Mouse (Mus musculus) heart, postnatal 0 days (tissue): ENCODE measurements at regions not wholly inside any gene's neighbourhood (a gene's known extent, or its start where the extent isn't known, plus 50 kb on each side); places are given as distances from the start of the nearest gene placed in this dataset.

Source experiments
- ATAC-seq: fragments of 200-750 bp; cut with Nextera tagmentation; 2 replicates; pipeline ENCODE4 v1.8.0; 2017; ENCODE audit warnings: low read depth, moderate number of reproducible peaks, moderate library complexity; ENCODE audit not compliant: insufficient read depth
- DNase-seq: peaks from one replicate; pipeline ENCODE4 v3.0.0-alpha.2; 2016; ENCODE audit warnings: low spot score
- H3K27ac ChIP-seq: fragments of 300-500 bp; sonication (generic); 2 replicates; pipeline ENCODE4 v1.5.1; 2014; ENCODE audit warnings: low read depth, mild to moderate bottlenecking
- H3K27me3 ChIP-seq: fragments of 300-500 bp; sonication (generic); 2 replicates; pipeline ENCODE4 v1.6.1; 2014; ENCODE audit warnings: low read length, mixed read lengths; ENCODE audit not compliant: control insufficient read depth, insufficient read depth
- H3K36me3 ChIP-seq: fragments of 300-500 bp; sonication (generic); replicated peaks from 2 replicates; pipeline ENCODE4 v1.6.1; 2014; ENCODE audit warnings: low read length, mixed read lengths; ENCODE audit not compliant: control insufficient read depth, insufficient read depth
- H3K4me1 ChIP-seq: fragments of 300-500 bp; sonication (generic); 2 replicates; pipeline ENCODE4 v1.6.1; 2014; ENCODE audit warnings: antibody characterized with exemption; ENCODE audit not compliant: control insufficient read depth, insufficient read depth
- H3K4me2 ChIP-seq: fragments of 300-500 bp; sonication (generic); 2 replicates; pipeline ENCODE4 v1.6.1; 2014; ENCODE audit warnings: low read depth, mild to moderate bottlenecking, low read length, moderate library complexity
- H3K4me3 ChIP-seq: fragments of 300-500 bp; sonication (generic); 2 replicates; pipeline ENCODE4 v1.5.1; 2014; ENCODE audit warnings: low read depth, low read length
- H3K9ac ChIP-seq: fragments of 300-500 bp; sonication (generic); replicated peaks from 2 replicates; pipeline ENCODE4 v1.6.1; 2014; ENCODE audit warnings: low read depth, low read length, mixed read lengths
- H3K9me3 ChIP-seq: fragments of 300-500 bp; sonication (generic); replicated peaks from 2 replicates; pipeline ENCODE4 v1.6.1; 2016; ENCODE audit warnings: low read length; ENCODE audit not compliant: control insufficient read depth
- CTCF ChIP-seq: IDR thresholded peaks from 2 replicates; pipeline ENCODE4 v1.5.1; 2016; ENCODE audit warnings: antibody characterized with exemption, control low read depth, low read depth
- EP300 ChIP-seq: IDR thresholded peaks from 2 replicates; pipeline ENCODE4 v1.6.1; 2016; ENCODE audit warnings: antibody characterized with exemption, low read depth
- WGBS: fragments of 180-500 bp; shearing (Covaris S2); extraction: QIAGEN DNeasy Blood & Tissue Kit; methylation state at CpG from one replicate; pipeline ENCODE4 v1.1.7; 2014; 5-methylcytosine and 5-hydroxymethylcytosine counted together

DNA sequence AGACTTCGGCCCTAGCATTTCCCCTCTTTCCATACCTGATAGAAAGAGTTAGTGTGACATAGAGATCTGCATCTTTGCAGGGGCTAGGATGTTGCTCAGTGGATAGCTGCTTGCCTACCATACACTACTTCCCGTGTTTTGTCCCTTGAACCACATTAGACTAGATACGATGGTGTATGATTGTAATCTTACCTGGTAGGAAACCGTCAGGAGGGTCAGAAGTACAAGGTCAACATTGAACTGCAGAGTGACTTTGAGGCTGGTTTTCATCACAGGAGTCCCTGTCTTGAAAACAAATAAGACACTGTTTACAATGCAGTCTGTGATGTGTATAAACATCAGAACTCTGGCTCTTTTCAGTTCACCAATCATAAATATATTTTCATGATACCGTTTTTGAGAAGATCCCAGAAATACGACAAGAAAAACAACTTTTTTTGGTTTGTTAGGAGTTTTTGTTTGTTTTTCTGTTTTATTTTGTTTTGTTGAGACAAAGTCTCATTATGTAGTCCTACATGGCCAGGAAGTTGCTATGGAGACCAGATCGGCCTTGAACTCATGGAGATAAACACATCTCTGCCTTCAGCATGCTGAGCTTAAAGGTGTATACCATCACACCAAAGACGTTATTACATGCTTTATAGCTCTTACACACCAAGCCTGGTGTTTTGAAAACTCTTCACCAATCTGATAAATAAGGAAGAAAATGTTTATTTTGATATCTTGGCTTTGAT is 81.2 kb upstream of the Dpyd start:
- no peak overlapping the region for H3K4me3 ChIP-seq
- H3K27ac ChIP-seq: no peak overlapping the region
- TF ChIP-seq EP300 (no peak), CTCF (no peak)
- no peaks in the 10 kb centered on the region for H3K9me3 ChIP-seq
- no peaks in the 10 kb centered on the region for H3K36me3 ChIP-seq
- no peak for ATAC-seq
- no peak for DNase-seq
- H3K9ac ChIP-seq: no peak overlapping the region
- 73% methylated on average over 8 of the region's 8 CpGs for WGBS
- H3K4me1 ChIP-seq: no peaks in the 10 kb centered on the region
- H3K4me2 ChIP-seq: no peak overlapping the region
- no peaks in the 10 kb centered on the region for H3K27me3 ChIP-seq

GRCm38 (mm10) chr3:118485966-118486365 is 76.0 kb upstream of the Dpyd start:
- no peaks in the 10 kb centered on the region for H3K36me3 ChIP-seq
- H3K4me3 ChIP-seq: no peak overlapping the region
- H3K9me3 ChIP-seq: no peaks in the 10 kb centered on the region
- DNase-seq (no peak), ATAC-seq (no peak)
- 47% methylated on average over 2 of the region's 2 CpGs for WGBS
- no peak for TF ChIP-seq EP300
- TF ChIP-seq CTCF: no peak
- H3K4me2 ChIP-seq: no peak overlapping the region
- H3K27ac ChIP-seq: no peak overlapping the region
- H3K27me3 ChIP-seq: no peaks in the 10 kb centered on the region
- no peak overlapping the region for H3K9ac ChIP-seq
- no peaks in the 10 kb centered on the region for H3K4me1 ChIP-seq

GRCm38 (mm10) chr3:118487408-118487807 is 74.5 kb upstream of the Dpyd start:
- Histone ChIP-seq H3K27ac (no peak overlapping the region), H3K27me3 (no peaks in the 10 kb centered on the region), H3K4me2 (no peak overlapping the region), H3K4me3 (no peak overlapping the region), H3K36me3 (no peaks in the 10 kb centered on the region), H3K4me1 (no peaks in the 10 kb centered on the region), H3K9me3 (no peaks in the 10 kb centered on the region), H3K9ac (no peak overlapping the region)
- DNase-seq (no peak), ATAC-seq (no peak)
- 62% methylated on average over 8 of the region's 8 CpGs for WGBS
- no peak for TF ChIP-seq CTCF
- TF ChIP-seq EP300: no peak

- no peak overlapping the region for H3K4me2 ChIP-seq
- H3K9ac ChIP-seq: no peak overlapping the region
- no peaks in the 10 kb centered on the region for H3K9me3 ChIP-seq
- 80% methylated on average over 1 of the region's 1 CpGs for WGBS
- no peak overlapping the region for H3K4me3 ChIP-seq
- H3K27ac ChIP-seq: no peak overlapping the region
- TF ChIP-seq EP300 (no peak), CTCF (no peak)
- DNase-seq: no peak
- no peaks in the 10 kb centered on the region for H3K4me1 ChIP-seq
- no peaks in the 10 kb centered on the region for H3K36me3 ChIP-seq
- no peaks in the 10 kb centered on the region for H3K27me3 ChIP-seq
- ATAC-seq: no peak
Observed at GRCm38 (mm10) chr3:118491101-118491500, 70.8 kb upstream of the Dpyd start.

DNA sequence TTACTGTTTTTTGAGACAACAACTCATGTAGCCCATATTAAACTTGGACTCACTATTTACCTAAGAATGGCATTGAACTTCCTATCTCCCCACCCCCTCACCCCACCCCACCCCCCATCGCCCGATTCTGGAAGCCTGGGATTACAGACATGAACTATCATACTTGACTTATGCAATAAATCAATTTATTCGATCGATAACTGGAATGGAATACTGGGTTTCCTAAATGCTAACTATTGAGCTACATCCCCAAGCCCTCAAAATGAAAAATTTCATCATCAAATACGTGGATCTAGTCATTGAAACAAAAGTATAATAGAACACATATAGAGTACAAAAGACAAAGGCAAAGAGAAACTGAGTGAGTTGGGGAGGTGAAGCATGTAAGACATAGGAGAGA is 70.1 kb upstream of the Dpyd start:
- WGBS: 73% methylated on average over 5 of the region's 5 CpGs
- no peak overlapping the region for H3K27ac ChIP-seq
- TF ChIP-seq CTCF (no peak), EP300 (no peak)
- H3K9me3 ChIP-seq: no peaks in the 10 kb centered on the region
- no peak overlapping the region for H3K4me2 ChIP-seq
- H3K4me1 ChIP-seq: no peaks in the 10 kb centered on the region
- no peak overlapping the region for H3K4me3 ChIP-seq
- H3K9ac ChIP-seq: no peak overlapping the region
- ATAC-seq (no peak), DNase-seq (no peak)
- H3K27me3 ChIP-seq: no peaks in the 10 kb centered on the region
- H3K36me3 ChIP-seq: no peaks in the 10 kb centered on the region

DNA sequence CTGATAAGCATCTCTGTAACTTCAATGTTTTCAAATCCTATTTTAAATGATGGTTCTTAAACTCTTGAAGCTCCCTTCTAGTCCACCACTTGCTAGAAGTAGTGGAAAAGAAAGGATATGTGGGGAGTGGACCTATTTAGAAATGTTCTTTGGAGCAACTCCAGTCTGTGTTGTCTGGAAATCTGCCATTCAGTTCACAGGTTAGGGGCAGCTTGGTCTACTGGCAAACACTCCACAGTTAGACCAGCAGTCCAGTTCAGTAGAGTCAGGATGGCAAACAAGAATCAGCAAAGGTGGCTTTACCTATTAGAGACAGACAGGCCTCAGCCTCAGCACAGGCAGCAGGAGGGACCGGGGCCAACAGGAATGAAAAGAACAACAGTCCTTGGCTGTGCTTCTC is 67.3 kb upstream of the Dpyd start:
- Histone ChIP-seq H3K27me3 (no peaks in the 10 kb centered on the region), H3K27ac (no peak overlapping the region), H3K4me3 (no peak overlapping the region), H3K36me3 (no peaks in the 10 kb centered on the region), H3K9me3 (no peaks in the 10 kb centered on the region), H3K4me1 (no peaks in the 10 kb centered on the region), H3K9ac (no peak overlapping the region), H3K4me2 (no peak overlapping the region)
- 81% methylated on average over 1 of the region's 1 CpGs for WGBS
- ATAC-seq: no peak
- TF ChIP-seq CTCF: no peak
- no peak for TF ChIP-seq EP300
- no peak for DNase-seq
